Mouse (Mus musculus): Measurements from ENCODE around the gene Cd93. TPM values are rescaled to one million over a fixed set of nuclear protein-coding genes. Genes with fewer than 3 reads are reported as not detected.

Cd93 gene
- total RNA-seq, 1 experiment: 0.40 TPM

DNA sequence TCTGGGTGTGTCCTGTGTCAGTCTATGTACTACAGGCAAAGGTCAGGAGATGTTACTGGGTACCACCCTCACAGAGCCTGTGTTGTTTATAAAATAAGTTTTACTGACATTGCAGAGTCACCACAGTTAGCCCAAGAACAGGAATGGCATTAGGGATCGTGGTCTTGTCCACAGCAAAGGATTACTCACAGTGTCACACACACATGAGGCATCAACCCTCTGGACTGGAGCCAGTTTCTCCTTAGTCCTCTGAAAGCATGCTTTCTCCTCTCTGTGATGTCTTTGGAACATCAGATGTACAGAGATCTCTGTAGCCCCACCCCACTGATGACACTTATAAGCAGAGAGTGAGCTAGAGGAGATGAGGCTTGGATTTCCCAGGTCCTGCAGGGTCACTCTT lies 41.1 kb downstream of the Cd93 start:
- H3K4me3 ChIP-seq (ENCODE audit: insufficient read depth in 1 of 2, low read depth in 1 of 2, low read length in 2 of 2, poor library complexity in 1 of 2, severe bottlenecking in 1 of 2): no peak overlapping the region
- in situ Hi-C loops (cut with MboI; ENCODE audit: low sequenced_read_pairs in 2 of 2, unreplicated experiment in 2 of 2): no loop called here
- H3K27ac ChIP-seq (ENCODE audit: insufficient read depth, low read depth, low read length, poor library complexity, severe bottlenecking): no peak overlapping the region
- no peaks in the 10 kb centered on the region for H3K36me3 ChIP-seq (ENCODE audit: control insufficient read depth, insufficient read depth, low read length, poor library complexity, severe bottlenecking)
- no peak for DNase-seq (ENCODE audit: low read depth, low spot score)
- H3K4me1 ChIP-seq (ENCODE audit: control insufficient read depth in 2 of 2, insufficient read depth in 2 of 2, low read length in 2 of 2, poor library complexity in 1 of 2): no peaks in the 10 kb centered on the region
- no peak overlapping the region for H3K9ac ChIP-seq (ENCODE audit: insufficient read depth, low read depth, low read length, poor library complexity, severe bottlenecking)
- TF ChIP-seq ZC3H11A (IDR thresholded peaks at IDR 0.05; ENCODE audit: borderline replicate concordance, low read depth, low read length) (no peak), ZNF384 (IDR thresholded peaks at IDR 0.05; ENCODE audit: low read depth, low read length) (no peak), MAFK (IDR thresholded peaks at IDR 0.05; ENCODE audit: insufficient read depth, low read depth, low read length) (no peak)
- H3K9me3 ChIP-seq (ENCODE audit: control insufficient read depth, insufficient read depth, low read depth, low read length): no peaks in the 10 kb centered on the region

DNA sequence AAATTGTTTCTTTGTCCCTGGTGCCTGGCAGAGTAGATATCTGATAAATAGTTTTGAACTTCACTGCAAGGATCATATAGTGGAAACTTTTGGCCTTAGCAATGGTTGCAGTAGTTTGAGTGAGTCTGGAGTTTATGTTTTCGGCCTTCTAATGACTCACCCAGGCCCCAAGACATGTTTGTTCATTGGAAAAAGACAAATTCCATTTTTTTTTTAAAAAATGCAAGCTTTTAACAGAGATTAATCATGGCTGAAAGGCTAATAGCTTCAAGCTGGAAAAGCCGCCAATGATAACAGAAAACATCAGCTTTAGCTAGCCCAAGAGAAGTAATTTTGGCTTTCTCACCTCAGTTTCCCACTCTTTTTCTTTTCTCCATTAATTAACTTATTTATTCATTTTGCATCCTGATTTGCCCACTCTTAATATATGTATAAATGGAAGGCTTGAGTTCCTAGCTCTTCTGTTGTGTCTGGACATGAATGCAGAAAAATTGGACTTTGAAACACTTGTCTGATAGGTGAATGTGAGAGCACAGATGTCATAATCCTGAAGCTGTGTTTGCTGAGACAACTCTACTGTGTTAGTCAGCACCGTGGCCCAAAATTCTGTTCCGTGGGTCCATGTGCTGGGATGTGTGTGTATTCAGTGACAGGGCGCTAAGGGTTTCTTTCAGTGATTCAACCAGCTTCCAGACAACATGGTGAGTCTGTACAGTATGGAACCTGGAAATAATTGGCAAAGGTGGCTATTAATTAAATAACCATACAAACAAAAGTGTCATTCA lies 44.3 kb downstream of the Cd93 start:
- in situ Hi-C loops (cut with MboI; ENCODE audit: low sequenced_read_pairs in 2 of 2, unreplicated experiment in 2 of 2): no loop called here
- no peak overlapping the region for H3K9ac ChIP-seq (ENCODE audit: insufficient read depth, low read depth, low read length, poor library complexity, severe bottlenecking)
- TF ChIP-seq HCFC1 (IDR thresholded peaks at IDR 0.05; ENCODE audit: borderline replicate concordance, insufficient read depth, low read length) (no peak), CHD2 (IDR thresholded peaks at IDR 0.05; ENCODE audit: low read depth, low read length) (no peak), MAFK (IDR thresholded peaks at IDR 0.05; ENCODE audit: insufficient read depth, low read depth, low read length) (no peak), ZC3H11A (IDR thresholded peaks at IDR 0.05; ENCODE audit: borderline replicate concordance, low read depth, low read length) (no peak), ZNF384 (IDR thresholded peaks at IDR 0.05; ENCODE audit: low read depth, low read length) (no peak)
- no peak overlapping the region for H3K27ac ChIP-seq (ENCODE audit: insufficient read depth, low read depth, low read length, poor library complexity, severe bottlenecking)
- DNase-seq (ENCODE audit: low read depth, low spot score): no peak
- no peaks in the 10 kb centered on the region for H3K36me3 ChIP-seq (ENCODE audit: control insufficient read depth, insufficient read depth, low read length, poor library complexity, severe bottlenecking)
- H3K4me3 ChIP-seq (ENCODE audit: insufficient read depth in 1 of 2, low read depth in 1 of 2, low read length in 2 of 2, poor library complexity in 1 of 2, severe bottlenecking in 1 of 2): no peak overlapping the region
- no peaks in the 10 kb centered on the region for H3K9me3 ChIP-seq (ENCODE audit: control insufficient read depth, insufficient read depth, low read depth, low read length)
- H3K4me1 ChIP-seq (ENCODE audit: control insufficient read depth in 2 of 2, insufficient read depth in 2 of 2, low read length in 2 of 2, poor library complexity in 1 of 2): peaks cover 0 to 3% of the 10 kb centered on the region in 2 experiments; a peak in 1 of 4 replicates

DNA sequence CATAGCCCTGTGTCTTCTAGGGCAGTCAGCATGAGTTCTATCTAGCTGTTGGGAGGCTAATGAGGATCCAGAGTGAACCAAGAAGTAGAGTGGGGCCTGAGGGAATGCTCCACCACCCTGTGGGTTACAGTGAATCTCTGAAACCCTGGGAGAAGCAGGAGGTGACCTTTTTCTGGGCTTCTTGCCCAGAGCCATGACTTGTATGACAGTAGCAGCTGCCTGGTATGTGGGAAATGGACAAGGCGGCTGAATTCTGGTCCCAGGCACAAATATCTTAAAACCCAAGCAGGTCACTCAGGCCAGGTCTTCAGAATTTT lies 45.6 kb downstream of the Cd93 start:
- DNase-seq (ENCODE audit: low read depth, low spot score): no peak
- in situ Hi-C loops (cut with MboI; ENCODE audit: low sequenced_read_pairs in 2 of 2, unreplicated experiment in 2 of 2): no loop called here
- TF ChIP-seq HCFC1 (IDR thresholded peaks at IDR 0.05; ENCODE audit: borderline replicate concordance, insufficient read depth, low read length): no peak
- no peak for TF ChIP-seq ZC3H11A (IDR thresholded peaks at IDR 0.05; ENCODE audit: borderline replicate concordance, low read depth, low read length)
- TF ChIP-seq CHD2 (IDR thresholded peaks at IDR 0.05; ENCODE audit: low read depth, low read length): no peak
- TF ChIP-seq MAFK (IDR thresholded peaks at IDR 0.05; ENCODE audit: insufficient read depth, low read depth, low read length): no peak
- TF ChIP-seq ZNF384 (IDR thresholded peaks at IDR 0.05; ENCODE audit: low read depth, low read length): no peak
- no peak overlapping the region for H3K27ac ChIP-seq (ENCODE audit: insufficient read depth, low read depth, low read length, poor library complexity, severe bottlenecking)
- no peak overlapping the region for H3K9ac ChIP-seq (ENCODE audit: insufficient read depth, low read depth, low read length, poor library complexity, severe bottlenecking)
- peaks cover 0 to 3% of the 10 kb centered on the region in 2 experiments; a peak in 1 of 4 replicates for H3K4me1 ChIP-seq (ENCODE audit: control insufficient read depth in 2 of 2, insufficient read depth in 2 of 2, low read length in 2 of 2, poor library complexity in 1 of 2)
- no peaks in the 10 kb centered on the region for H3K9me3 ChIP-seq (ENCODE audit: control insufficient read depth, insufficient read depth, low read depth, low read length)
- no peak overlapping the region for H3K4me3 ChIP-seq (ENCODE audit: insufficient read depth in 1 of 2, low read depth in 1 of 2, low read length in 2 of 2, poor library complexity in 1 of 2, severe bottlenecking in 1 of 2)
- no peaks in the 10 kb centered on the region for H3K36me3 ChIP-seq (ENCODE audit: control insufficient read depth, insufficient read depth, low read length, poor library complexity, severe bottlenecking)

DNA sequence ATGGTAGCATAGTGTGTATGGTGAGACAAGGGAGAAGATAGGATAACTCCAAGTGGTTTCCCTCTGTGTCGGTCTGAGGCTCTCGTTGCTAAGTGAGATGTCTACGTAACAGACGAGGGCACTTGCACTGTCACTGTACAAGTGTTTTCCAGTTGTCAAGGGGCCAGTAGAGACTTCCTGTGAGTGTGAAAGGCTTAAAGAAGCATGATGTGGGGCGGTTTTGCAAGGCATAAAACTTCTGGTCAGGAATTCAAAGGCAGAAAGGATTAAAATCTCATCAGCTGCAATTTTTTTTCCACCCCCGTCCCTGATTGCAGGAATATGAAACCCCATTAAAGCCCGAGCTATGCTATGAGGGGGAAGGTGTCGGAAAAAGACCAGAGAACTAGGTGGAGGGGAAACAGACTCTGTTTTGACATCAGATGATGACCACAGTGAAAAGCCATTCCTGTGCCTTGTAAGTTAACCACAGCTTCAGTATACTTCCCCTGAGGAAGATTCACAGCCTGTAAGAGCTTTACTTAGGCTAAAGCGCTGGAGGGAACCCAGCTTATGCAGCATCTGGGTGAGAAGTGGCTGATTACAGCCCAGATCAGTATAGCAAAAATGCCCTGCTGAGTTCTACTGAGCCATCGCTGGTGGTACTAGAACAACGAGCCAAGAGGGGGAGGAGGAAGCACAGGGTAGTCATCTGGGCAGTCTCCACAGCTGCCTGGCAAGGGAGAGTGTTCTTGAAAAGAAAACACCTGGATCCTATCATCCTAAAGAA lies 46.2 kb downstream of the Cd93 start:
- in situ Hi-C loops (cut with MboI; ENCODE audit: low sequenced_read_pairs in 2 of 2, unreplicated experiment in 2 of 2): no loop called here
- Histone ChIP-seq H3K9ac (ENCODE audit: insufficient read depth, low read depth, low read length, poor library complexity, severe bottlenecking) (no peak overlapping the region), H3K4me3 (ENCODE audit: insufficient read depth in 1 of 2, low read depth in 1 of 2, low read length in 2 of 2, poor library complexity in 1 of 2, severe bottlenecking in 1 of 2) (no peak overlapping the region), H3K9me3 (ENCODE audit: control insufficient read depth, insufficient read depth, low read depth, low read length) (no peaks in the 10 kb centered on the region), H3K27ac (ENCODE audit: insufficient read depth, low read depth, low read length, poor library complexity, severe bottlenecking) (no peak overlapping the region), H3K36me3 (ENCODE audit: control insufficient read depth, insufficient read depth, low read length, poor library complexity, severe bottlenecking) (no peaks in the 10 kb centered on the region), H3K4me1 (ENCODE audit: control insufficient read depth in 2 of 2, insufficient read depth in 2 of 2, low read length in 2 of 2, poor library complexity in 1 of 2) (peaks cover 0 to 3% of the 10 kb centered on the region in 2 experiments; a peak in 1 of 4 replicates)
- TF ChIP-seq HCFC1 (IDR thresholded peaks at IDR 0.05; ENCODE audit: borderline replicate concordance, insufficient read depth, low read length) (no peak), CHD2 (IDR thresholded peaks at IDR 0.05; ENCODE audit: low read depth, low read length) (no peak), MAFK (IDR thresholded peaks at IDR 0.05; ENCODE audit: insufficient read depth, low read depth, low read length) (no peak), ZNF384 (IDR thresholded peaks at IDR 0.05; ENCODE audit: low read depth, low read length) (no peak), ZC3H11A (IDR thresholded peaks at IDR 0.05; ENCODE audit: borderline replicate concordance, low read depth, low read length) (no peak)
- DNase-seq (ENCODE audit: low read depth, low spot score): no peak
